Mouse (Mus musculus): ENCODE results near the gene Elmo2. TPM values are rescaled to one million over a fixed set of nuclear protein-coding genes. Genes with fewer than 3 reads are reported as not detected.

The Elmo2 gene
- polyA plus RNA-seq, 1 experiment = 43.3 TPM

- H3K9ac ChIP-seq (ENCODE audit: low read depth, poor library complexity, severe bottlenecking) = no peak overlapping the region
- TF ChIP-seq POLR2A (IDR thresholded peaks at IDR 0.05; ENCODE audit: insufficient read depth, low read length) = no peak
- peak; percentile 31 for TF ChIP-seq CTCF (IDR thresholded peaks at IDR 0.05; ENCODE audit: low read depth, low read length)
- no peaks in the 10 kb centered on the region for H3K36me3 ChIP-seq (ENCODE audit: control insufficient read depth, insufficient read depth, low read length, poor library complexity, severe bottlenecking)
- no peaks in the 10 kb centered on the region for H3K27me3 ChIP-seq (ENCODE audit: control insufficient read depth, insufficient read depth, low read length, poor library complexity, severe bottlenecking)
- H3K4me3 ChIP-seq (ENCODE audit: low read depth, low read length) = no peak overlapping the region
- no peak overlapping the region for H3K27ac ChIP-seq (ENCODE audit: insufficient read depth, low read length)
- no peaks in the 10 kb centered on the region for H3K9me3 ChIP-seq (replicated peaks; ENCODE audit: control insufficient read depth, insufficient read depth, low read length, poor library complexity, severe bottlenecking)
- no peaks in the 10 kb centered on the region for H3K4me1 ChIP-seq (ENCODE audit: control insufficient read depth, insufficient read depth, low read length)
Measured at GRCm38 (mm10) chr2:165349466-165349865, 23.2 kb upstream of the Elmo2 start.

GRCm38 (mm10) chr2:165346180-165346579 is 19.9 kb upstream of the Elmo2 start:
- no peak overlapping the region for H3K27ac ChIP-seq (ENCODE audit: insufficient read depth, low read length)
- no peaks in the 10 kb centered on the region for H3K36me3 ChIP-seq (ENCODE audit: control insufficient read depth, insufficient read depth, low read length, poor library complexity, severe bottlenecking)
- H3K9ac ChIP-seq (ENCODE audit: low read depth, poor library complexity, severe bottlenecking) = no peak overlapping the region
- no peaks in the 10 kb centered on the region for H3K27me3 ChIP-seq (ENCODE audit: control insufficient read depth, insufficient read depth, low read length, poor library complexity, severe bottlenecking)
- no peak overlapping the region for H3K4me3 ChIP-seq (ENCODE audit: low read depth, low read length)
- no peaks in the 10 kb centered on the region for H3K4me1 ChIP-seq (ENCODE audit: control insufficient read depth, insufficient read depth, low read length)
- TF ChIP-seq CTCF (IDR thresholded peaks at IDR 0.05; ENCODE audit: low read depth, low read length) = no peak
- no peak for TF ChIP-seq POLR2A (IDR thresholded peaks at IDR 0.05; ENCODE audit: insufficient read depth, low read length)
- TF ChIP-seq EP300 (IDR thresholded peaks at IDR 0.05; ENCODE audit: insufficient read depth, low read depth, low read length) = no peak
- H3K9me3 ChIP-seq (replicated peaks; ENCODE audit: control insufficient read depth, insufficient read depth, low read length, poor library complexity, severe bottlenecking) = no peaks in the 10 kb centered on the region

- no peaks in the 10 kb centered on the region for H3K4me1 ChIP-seq (ENCODE audit: control insufficient read depth, insufficient read depth, low read length)
- TF ChIP-seq EP300 (IDR thresholded peaks at IDR 0.05; ENCODE audit: insufficient read depth, low read depth, low read length) (no peak), CTCF (IDR thresholded peaks at IDR 0.05; ENCODE audit: low read depth, low read length) (peak; percentile 66)
- no peaks in the 10 kb centered on the region for H3K9me3 ChIP-seq (replicated peaks; ENCODE audit: control insufficient read depth, insufficient read depth, low read length, poor library complexity, severe bottlenecking)
- H3K27me3 ChIP-seq (ENCODE audit: control insufficient read depth, insufficient read depth, low read length, poor library complexity, severe bottlenecking) = no peaks in the 10 kb centered on the region
- no peak overlapping the region for H3K9ac ChIP-seq (ENCODE audit: low read depth, poor library complexity, severe bottlenecking)
- no peaks in the 10 kb centered on the region for H3K36me3 ChIP-seq (ENCODE audit: control insufficient read depth, insufficient read depth, low read length, poor library complexity, severe bottlenecking)
- no peak overlapping the region for H3K27ac ChIP-seq (ENCODE audit: insufficient read depth, low read length)
- H3K4me3 ChIP-seq (ENCODE audit: low read depth, low read length) = no peak overlapping the region
Measured at GRCm38 (mm10) chr2:165337191-165337590, 10.9 kb upstream of the Elmo2 start.

DNA sequence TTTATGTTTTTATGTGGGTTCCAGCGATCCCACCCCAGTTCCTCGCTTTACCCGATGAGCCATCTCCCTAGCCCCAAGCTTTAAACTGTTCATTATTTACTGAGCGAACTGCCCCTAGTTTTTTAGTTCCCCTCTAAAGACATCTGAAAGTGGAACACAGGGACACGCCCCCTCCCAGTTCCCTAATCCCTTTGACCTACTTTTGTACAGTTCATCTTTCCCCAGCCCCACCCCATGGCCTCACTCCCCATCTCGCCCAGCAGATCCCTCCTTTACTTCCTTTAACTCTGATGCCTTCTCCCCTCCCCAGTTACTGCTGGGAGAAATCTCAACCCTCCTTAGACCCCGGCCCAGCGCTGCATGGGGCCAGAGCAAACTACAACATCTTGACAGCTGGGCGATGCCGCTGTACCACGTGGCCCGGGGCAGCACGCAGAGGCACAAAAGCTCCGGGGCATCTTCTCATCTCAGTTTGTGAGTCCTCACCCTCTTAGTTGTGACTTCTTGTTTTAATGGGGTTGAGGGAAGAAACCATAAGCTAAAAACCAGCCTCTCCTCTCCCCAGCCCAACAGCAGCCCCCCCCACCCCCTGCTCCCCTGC is 6.4 kb upstream of the Elmo2 start:
- H3K9me3 ChIP-seq (replicated peaks; ENCODE audit: control insufficient read depth, insufficient read depth, low read length, poor library complexity, severe bottlenecking) = no peaks in the 10 kb centered on the region
- H3K9ac ChIP-seq (ENCODE audit: low read depth, poor library complexity, severe bottlenecking) = no peak overlapping the region
- no peaks in the 10 kb centered on the region for H3K36me3 ChIP-seq (ENCODE audit: control insufficient read depth, insufficient read depth, low read length, poor library complexity, severe bottlenecking)
- no peaks in the 10 kb centered on the region for H3K4me1 ChIP-seq (ENCODE audit: control insufficient read depth, insufficient read depth, low read length)
- TF ChIP-seq POLR2A (IDR thresholded peaks at IDR 0.05; ENCODE audit: insufficient read depth, low read length) = no peak
- TF ChIP-seq EP300 (IDR thresholded peaks at IDR 0.05; ENCODE audit: insufficient read depth, low read depth, low read length) = no peak
- H3K27ac ChIP-seq (ENCODE audit: insufficient read depth, low read length) = no peak overlapping the region
- no peak overlapping the region for H3K4me3 ChIP-seq (ENCODE audit: low read depth, low read length)
- no peaks in the 10 kb centered on the region for H3K27me3 ChIP-seq (ENCODE audit: control insufficient read depth, insufficient read depth, low read length, poor library complexity, severe bottlenecking)

DNA sequence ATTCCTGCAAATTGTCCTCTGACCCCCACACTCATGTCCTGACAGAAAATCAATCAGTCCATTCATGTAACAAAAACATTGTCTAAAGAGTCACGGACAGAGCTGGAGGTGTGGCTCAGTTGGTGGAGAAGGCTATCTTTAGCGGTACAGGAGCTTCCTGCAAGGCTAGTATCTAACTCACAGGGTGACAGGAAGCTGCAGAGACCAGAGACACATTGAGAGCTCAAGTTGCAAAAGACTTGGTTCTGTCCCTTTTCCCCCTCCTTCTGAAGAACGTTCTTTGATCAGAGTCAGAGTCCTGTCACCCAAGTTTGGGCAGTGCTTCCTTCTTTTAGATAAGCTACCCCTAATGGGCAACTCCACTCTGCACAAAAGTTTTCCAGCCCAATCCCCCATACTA is 3.4 kb upstream of the Elmo2 start:
- Histone ChIP-seq H3K27ac (ENCODE audit: insufficient read depth, low read length) (no peak overlapping the region), H3K27me3 (ENCODE audit: control insufficient read depth, insufficient read depth, low read length, poor library complexity, severe bottlenecking) (no peaks in the 10 kb centered on the region), H3K9ac (ENCODE audit: low read depth, poor library complexity, severe bottlenecking) (no peak overlapping the region), H3K9me3 (replicated peaks; ENCODE audit: control insufficient read depth, insufficient read depth, low read length, poor library complexity, severe bottlenecking) (no peaks in the 10 kb centered on the region), H3K36me3 (ENCODE audit: control insufficient read depth, insufficient read depth, low read length, poor library complexity, severe bottlenecking) (no peaks in the 10 kb centered on the region), H3K4me3 (ENCODE audit: low read depth, low read length) (no peak overlapping the region), H3K4me1 (ENCODE audit: control insufficient read depth, insufficient read depth, low read length) (no peaks in the 10 kb centered on the region)
- TF ChIP-seq EP300 (IDR thresholded peaks at IDR 0.05; ENCODE audit: insufficient read depth, low read depth, low read length) = no peak
- TF ChIP-seq POLR2A (IDR thresholded peaks at IDR 0.05; ENCODE audit: insufficient read depth, low read length) = no peak
- no peak for TF ChIP-seq CTCF (IDR thresholded peaks at IDR 0.05; ENCODE audit: low read depth, low read length)

GRCm38 (mm10) chr2:165328746-165329145 is 2.5 kb upstream of the Elmo2 start:
- TF ChIP-seq CTCF (IDR thresholded peaks at IDR 0.05; ENCODE audit: low read depth, low read length) = no peak
- TF ChIP-seq POLR2A (IDR thresholded peaks at IDR 0.05; ENCODE audit: insufficient read depth, low read length) = no peak
- TF ChIP-seq EP300 (IDR thresholded peaks at IDR 0.05; ENCODE audit: insufficient read depth, low read depth, low read length) = no peak
- Histone ChIP-seq H3K27me3 (ENCODE audit: control insufficient read depth, insufficient read depth, low read length, poor library complexity, severe bottlenecking) (no peaks in the 10 kb centered on the region), H3K9ac (ENCODE audit: low read depth, poor library complexity, severe bottlenecking) (no peak overlapping the region), H3K4me1 (ENCODE audit: control insufficient read depth, insufficient read depth, low read length) (peaks cover 3% of the 10 kb centered on the region), H3K9me3 (replicated peaks; ENCODE audit: control insufficient read depth, insufficient read depth, low read length, poor library complexity, severe bottlenecking) (no peaks in the 10 kb centered on the region), H3K27ac (ENCODE audit: insufficient read depth, low read length) (no peak overlapping the region), H3K36me3 (ENCODE audit: control insufficient read depth, insufficient read depth, low read length, poor library complexity, severe bottlenecking) (no peaks in the 10 kb centered on the region), H3K4me3 (ENCODE audit: low read depth, low read length) (no peak overlapping the region)

Measured in ES-Bruce4 (cell line).